Mouse (Mus musculus) right cerebral cortex, postnatal 25 days (tissue): ENCODE results near the gene Arvcf.

Experiments
- DNase-seq: peaks from one replicate; pipeline ENCODE4 v3.0.0; 2022

Arvcf gene

GRCm38 (mm10) chr16:18347931-18348600, at the start of gene Arvcf, which contains the start of gene Tango2:
TSS of gene Arvcf (plus strand) at chr16:18348182.
TSS of gene Tango2 (minus strand) at chr16:18348103.
- peak; percentile 93 for DNase-seq

DNA sequence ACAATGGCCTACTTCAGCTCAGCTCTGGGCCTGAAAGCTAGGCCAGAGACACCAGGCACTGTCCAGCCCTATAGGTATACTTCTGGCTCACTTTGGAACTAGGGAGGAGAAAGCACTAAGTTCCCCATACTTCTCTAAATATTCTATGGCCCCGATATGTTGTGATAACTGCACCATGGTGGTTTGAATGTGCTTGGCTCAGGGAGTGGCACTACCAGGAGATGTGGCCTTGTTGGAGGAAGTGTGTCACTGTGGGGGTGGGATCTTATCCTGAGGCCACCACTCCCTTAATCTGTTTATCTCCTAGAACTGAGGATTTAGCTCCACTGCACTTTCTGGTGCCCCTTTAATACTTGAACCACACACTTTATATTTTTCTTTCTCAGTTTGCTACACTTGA, 39.8 kb upstream of the Arvcf start:
- DNase-seq: no peak

- DNase-seq: no peak
Observed at GRCm38 (mm10) chr16:18318992-18319391, 29.0 kb upstream of the Arvcf start.

DNA sequence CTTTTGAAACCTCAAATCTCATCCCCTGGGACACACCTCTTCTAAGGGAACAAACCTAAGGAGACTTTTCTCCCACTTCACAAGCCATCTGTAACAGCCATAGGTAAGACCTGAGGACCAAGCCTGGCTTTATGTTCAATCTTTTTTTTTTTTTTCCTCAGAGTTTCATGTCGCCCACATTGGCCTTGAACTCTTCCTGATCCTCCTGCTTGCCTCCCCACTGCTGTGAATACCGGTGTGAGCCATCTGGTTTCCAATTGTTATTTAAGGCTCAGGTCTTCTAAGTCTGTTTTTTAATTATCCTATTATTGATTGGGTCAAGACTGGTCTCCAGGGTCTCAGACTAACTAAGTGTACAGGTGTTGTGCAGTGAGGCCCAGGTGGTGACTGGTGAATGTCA, 26.5 kb upstream of the Arvcf start:
- DNase-seq: no peak

- DNase-seq: no peak
Observed at GRCm38 (mm10) chr16:18323460-18323859, 24.5 kb upstream of the Arvcf start.

GRCm38 (mm10) chr16:18324031-18324430, 24.0 kb upstream of the Arvcf start:
- DNase-seq: no peak

- no peak for DNase-seq
Observed at GRCm38 (mm10) chr16:18325741-18326140, 22.2 kb upstream of the Arvcf start.

DNA sequence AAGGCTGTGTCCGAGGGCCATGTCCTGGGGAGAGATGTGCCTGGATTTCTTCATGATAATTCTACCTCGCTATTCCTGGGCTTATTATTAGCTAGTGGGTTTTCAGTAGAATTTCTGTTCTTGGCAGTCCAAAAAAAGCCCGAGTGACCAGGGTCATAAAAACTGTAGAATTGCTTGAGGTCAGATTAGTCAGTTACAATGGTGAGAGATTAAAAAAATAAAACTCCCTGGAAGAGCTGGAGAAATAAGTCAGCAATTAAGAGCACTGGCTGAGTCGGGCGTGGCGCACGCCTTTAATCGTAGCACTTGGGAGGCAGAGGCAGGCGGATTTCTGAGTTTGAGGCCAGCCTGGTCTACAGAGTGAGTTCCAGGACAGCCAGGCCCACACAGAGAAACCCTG, 20.0 kb upstream of the Arvcf start:
- no peak for DNase-seq

DNA sequence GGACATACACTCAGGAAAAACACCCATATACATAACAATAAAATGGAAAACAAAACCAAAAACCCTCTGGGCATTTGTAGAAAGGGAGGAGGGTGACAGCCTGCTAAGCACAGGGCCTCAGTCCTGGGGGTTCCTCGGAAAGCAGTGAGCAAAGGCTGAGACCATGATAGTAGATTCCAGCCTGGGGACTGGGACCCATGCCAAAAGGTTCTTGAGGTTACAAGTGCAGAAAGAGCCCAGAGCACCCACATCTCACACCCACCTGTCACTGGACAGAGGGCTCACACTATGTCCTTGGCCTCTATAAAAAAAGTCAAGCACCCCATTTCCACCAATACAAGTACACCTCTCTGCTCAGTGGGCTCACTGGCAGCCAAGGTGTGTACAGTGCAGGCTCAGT, 19.5 kb upstream of the Arvcf start:
- DNase-seq: no peak

DNA sequence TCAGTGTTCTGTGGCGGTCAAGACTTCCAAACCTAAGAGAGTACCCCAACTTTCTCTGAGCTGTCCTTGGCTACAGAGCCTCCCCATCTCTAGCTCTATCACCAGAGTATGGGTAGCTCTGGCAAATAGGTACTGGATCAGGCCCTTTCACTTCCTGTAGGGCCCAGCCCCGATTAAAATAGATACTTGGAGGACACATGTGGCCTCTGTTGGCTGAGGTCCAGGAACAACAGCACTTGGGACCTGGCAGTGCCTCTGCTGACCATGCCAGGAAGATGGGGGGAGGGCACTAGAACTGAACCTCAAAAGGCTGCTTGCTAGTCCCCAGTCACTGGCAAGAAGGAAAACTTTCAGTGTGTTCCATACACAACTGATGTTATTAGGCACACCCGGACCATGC, 14.0 kb upstream of the Arvcf start:
- no peak for DNase-seq

GRCm38 (mm10) chr16:18335981-18336380, 12.0 kb upstream of the Arvcf start:
- no peak for DNase-seq

DNA sequence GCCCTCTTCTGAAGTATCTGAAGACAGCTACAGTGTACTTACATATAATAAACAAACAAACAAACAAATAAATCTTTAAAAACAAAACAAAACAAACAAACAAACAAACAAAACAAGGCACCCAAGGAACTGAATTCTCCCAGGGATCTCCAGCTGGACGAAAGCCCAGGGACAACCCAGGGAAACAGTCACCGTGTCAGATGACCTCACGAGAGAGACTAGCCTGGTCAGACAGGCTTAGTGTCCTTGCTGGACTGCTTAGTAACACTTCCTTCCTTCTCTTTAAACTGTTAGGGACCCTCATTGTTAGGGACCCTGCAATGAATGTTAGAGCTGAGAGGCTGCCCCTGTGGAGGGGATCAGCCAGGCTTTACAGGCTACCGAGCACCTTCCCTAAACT, 10.7 kb upstream of the Arvcf start:
- no peak for DNase-seq

DNA sequence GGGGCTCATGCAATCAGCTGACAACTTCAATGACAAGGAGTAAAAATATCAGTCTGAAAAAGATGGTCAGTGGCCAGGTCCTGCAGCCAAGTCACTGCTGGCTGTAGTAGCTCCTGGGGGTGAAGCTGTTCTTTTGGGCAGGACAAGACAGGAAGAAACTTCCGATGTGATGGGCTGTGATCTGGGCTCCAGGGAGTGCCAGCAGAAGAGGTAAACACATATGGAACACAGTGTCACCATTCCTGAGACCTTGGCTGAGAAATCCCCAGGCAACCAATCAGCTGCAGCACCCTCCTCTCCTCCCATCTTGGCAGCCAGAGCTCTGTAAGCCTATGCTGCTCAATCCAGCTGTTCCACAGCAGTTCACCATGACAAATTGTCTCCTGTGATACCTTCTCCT, 8.1 kb upstream of the Arvcf start:
- no peak for DNase-seq

DNA sequence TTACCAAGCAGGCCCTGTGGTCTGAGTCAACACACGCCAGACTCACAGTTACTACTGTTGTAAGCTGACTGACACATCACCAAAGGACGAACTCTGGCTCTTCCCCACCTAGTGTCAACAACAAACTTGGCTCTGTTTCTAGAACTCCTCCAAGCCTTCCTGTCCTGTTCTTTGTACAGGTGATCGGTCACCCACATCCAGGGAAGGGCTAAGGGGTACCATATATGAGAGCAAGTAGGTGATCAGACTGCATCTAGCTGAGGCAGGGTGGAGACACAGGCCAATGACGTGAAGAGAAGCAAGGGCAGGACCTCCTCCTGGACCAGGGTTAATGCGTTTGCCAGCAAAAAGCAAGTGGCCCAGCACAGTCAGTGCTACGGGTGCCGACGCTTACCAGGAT, 6.4 kb upstream of the Arvcf start:
- no peak for DNase-seq

- DNase-seq: no peak
Observed at GRCm38 (mm10) chr16:18342076-18342475, 5.9 kb upstream of the Arvcf start.

GRCm38 (mm10) chr16:18342650-18343570, 5.1 kb upstream of the Arvcf start:
- no peak for DNase-seq

GRCm38 (mm10) chr16:18343778-18344177, 4.2 kb upstream of the Arvcf start:
- peak; percentile 98 for DNase-seq

- peak; percentile 82 for DNase-seq
Observed at GRCm38 (mm10) chr16:18345243-18345642, 2.7 kb upstream of the Arvcf start.

DNA sequence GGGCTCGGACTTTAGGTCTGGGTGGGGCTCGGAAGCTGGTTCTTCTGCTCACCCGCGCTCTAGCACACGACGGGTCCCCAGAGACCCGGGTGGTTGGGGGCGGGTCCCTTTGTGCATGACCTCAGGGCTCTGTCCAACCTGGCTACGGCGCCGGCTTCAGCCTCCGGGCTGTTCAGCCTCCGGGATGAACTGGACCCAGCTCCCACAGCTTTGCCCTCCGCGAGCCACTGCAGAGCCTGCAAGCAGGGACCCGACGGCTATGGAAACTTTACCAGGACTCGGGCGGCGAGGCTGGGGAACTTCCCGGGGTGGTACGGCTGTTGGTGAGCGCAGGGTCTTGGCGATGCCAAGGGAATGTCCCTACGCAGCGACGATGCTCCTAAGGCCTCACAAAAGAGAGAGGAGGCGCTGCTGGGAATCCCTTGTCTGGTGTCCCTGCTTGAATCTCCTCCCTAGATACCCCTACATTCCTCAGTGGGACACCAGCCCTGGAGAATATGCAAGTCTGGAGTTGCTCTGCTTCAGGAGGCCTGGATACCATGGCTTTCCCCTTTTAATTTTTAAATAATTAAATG, 706 bp downstream of the Arvcf start:
- DNase-seq: peak; percentile 42

- DNase-seq: no peak
Observed at GRCm38 (mm10) chr16:18349761-18350325, 1.9 kb downstream of the Arvcf start.

GRCm38 (mm10) chr16:18351313-18352055, 3.5 kb downstream of the Arvcf start:
- no peak for DNase-seq

GRCm38 (mm10) chr16:18353106-18353505, 5.1 kb downstream of the Arvcf start:
- DNase-seq: no peak

- DNase-seq: no peak
Observed at GRCm38 (mm10) chr16:18356961-18357360, 9.0 kb downstream of the Arvcf start.
